ENCODE assay signal across 23 mouse cellular contexts in genomic region chr6:16991996-16992591, GRCm38 (mm10).
DNase-seq lines count a peak whose midpoint lies in the region; ATAC-seq lines count a peak whose summit lies in the region.
"Had no signal": no experiment of that assay in that cellular context is flagged by ENCODE, and none has a peak within 500 bp of the region (broad histone marks: within the 10 kb centered on the region; RNA-seq: fewer than 3 reads in every experiment).

No protein-coding gene starts in this region.

- peaks cover 10% of the 10 kb centered on the region; the same call in 1 of the 2 replicates for H3K27me3 ChIP-seq in forebrain, embryonic 16.5 days (replicated peaks; ENCODE audit: control insufficient read depth, insufficient read depth, low read length)
- peaks cover 4% of the 10 kb centered on the region; the same call in 1 of the 2 replicates for H3K27me3 ChIP-seq in midbrain, embryonic 12.5 days

- ATAC-seq in forebrain, embryonic 16.5 days = no peak
- peak; percentile 65 for ATAC-seq in midbrain, embryonic 12.5 days (ENCODE audit: low FRiP score, low read depth)
- ATAC-seq: hindbrain, postnatal 0 days; intestine, postnatal 0 days; liver, postnatal 0 days; lung, postnatal 0 days had no signal

- H3K4me3 ChIP-seq in forebrain, embryonic 16.5 days (replicated peaks; ENCODE audit: low read length) = no peak overlapping the region
- H3K4me3 ChIP-seq in midbrain, embryonic 12.5 days = peak overlapping the region; percentile 17
- H3K4me3 ChIP-seq: embryonic facial prominence, embryonic 13.5 days; heart, embryonic 13.5 days; kidney, embryonic 15.5 days had no signal

- WGBS in forebrain, embryonic 16.5 days = 11% methylated on average over 15 of the region's 15 CpGs
- 21% methylated on average over 15 of the region's 15 CpGs for WGBS in midbrain, embryonic 12.5 days

- H3K9ac ChIP-seq in forebrain, embryonic 16.5 days (replicated peaks; ENCODE audit: low read depth, low read length) = no peak overlapping the region
- no peak overlapping the region for H3K9ac ChIP-seq in midbrain, embryonic 12.5 days (replicated peaks)
- H3K9ac ChIP-seq: embryonic facial prominence, embryonic 13.5 days; heart, embryonic 13.5 days; kidney, embryonic 15.5 days; liver, postnatal 0 days had no signal

- H3K4me1 ChIP-seq in forebrain, embryonic 16.5 days (replicated peaks; ENCODE audit: control insufficient read depth, insufficient read depth, low read length) = peaks cover 9% of the 10 kb centered on the region; the same call in 1 of the 2 replicates
- H3K4me1 ChIP-seq in midbrain, embryonic 12.5 days = peaks cover 11% of the 10 kb centered on the region
- H3K4me1 ChIP-seq: heart, embryonic 13.5 days had no signal

- no peak overlapping the region for H3K27ac ChIP-seq in forebrain, embryonic 16.5 days (ENCODE audit: low read length)
- H3K27ac ChIP-seq in midbrain, embryonic 12.5 days (replicated peaks) = no peak overlapping the region; the same call in 1 of the 2 replicates
- H3K27ac ChIP-seq: embryonic facial prominence, embryonic 13.5 days; heart, embryonic 13.5 days; hindbrain, postnatal 0 days; kidney, embryonic 15.5 days had no signal

- H3K9me3 ChIP-seq in forebrain, embryonic 16.5 days (ENCODE audit: control insufficient read depth, low read length) = no peaks in the 10 kb centered on the region
- no peaks in the 10 kb centered on the region for H3K9me3 ChIP-seq in midbrain, embryonic 12.5 days
- H3K9me3 ChIP-seq: embryonic facial prominence, embryonic 13.5 days; heart, embryonic 13.5 days; kidney, embryonic 15.5 days had no signal

- H3K36me3 ChIP-seq in forebrain, embryonic 16.5 days (ENCODE audit: control insufficient read depth, insufficient read depth) = no peaks in the 10 kb centered on the region
- H3K36me3 ChIP-seq in midbrain, embryonic 12.5 days = no peaks in the 10 kb centered on the region
- H3K36me3 ChIP-seq: embryonic facial prominence, embryonic 13.5 days; heart, embryonic 13.5 days; kidney, embryonic 15.5 days had no signal

- H3K4me2 ChIP-seq in forebrain, embryonic 16.5 days (ENCODE audit: low read length) = peak overlapping the region; percentile 27
- peak overlapping the region; percentile 48 for H3K4me2 ChIP-seq in midbrain, embryonic 12.5 days (replicated peaks)
- H3K4me2 ChIP-seq: embryonic facial prominence, embryonic 13.5 days; heart, embryonic 13.5 days; kidney, embryonic 15.5 days; liver, embryonic 11.5 days had no signal

- peak; percentile 9 for DNase-seq in retina, postnatal 1 day
- DNase-seq in retina, embryonic 14.5 days (ENCODE audit: low spot score) = no peak
- no peak for DNase-seq in left cerebral cortex, adult 11 months (ENCODE audit: low spot score)
- no peak for DNase-seq in heart, adult 8-10 months (ENCODE audit: low spot score)
- no peak for DNase-seq in spleen, postnatal 36 days (ENCODE audit: low spot score in 2 of 2)
- DNase-seq: adrenal gland, postnatal 25 days; cerebellum, adult 9-10 months; gastrocnemius, postnatal 14 days; heart, adult 18-20 months; heart, postnatal 14 days; kidney, postnatal 36 days; layer of hippocampus, postnatal 36 days; liver, postnatal 0 days; right cerebral cortex, postnatal 14 days had no signal
